Mouse (Mus musculus) left cerebral cortex, adult 18-20 months (tissue): Measurements from ENCODE around the gene Hcn1. TPM values are rescaled to one million over a fixed set of nuclear protein-coding genes. Genes with fewer than 3 reads are reported as not detected.
"Not testable (repeated sequence)": the region's sequence is repeated elsewhere in the genome, so short reads cannot be mapped to it uniquely, and the experiment has no call there.

Experiments
- DNase-seq, 2 experiments: peaks; one replicate each; pipeline ENCODE4 v3.0.0; 2021 to 2022; ENCODE audit warnings: low spot score in 2 of 2, mixed read lengths in 1 of 2
- total RNA-seq, 2 experiments: library from RNA; stranded (reverse); gene quantifications; 2 replicates each; pipeline ENCODE4 v1.2.3; 2021

Gene Hcn1
- total RNA-seq, 2 experiments from 2014 or later: 35.2 to 36.5 TPM

DNA sequence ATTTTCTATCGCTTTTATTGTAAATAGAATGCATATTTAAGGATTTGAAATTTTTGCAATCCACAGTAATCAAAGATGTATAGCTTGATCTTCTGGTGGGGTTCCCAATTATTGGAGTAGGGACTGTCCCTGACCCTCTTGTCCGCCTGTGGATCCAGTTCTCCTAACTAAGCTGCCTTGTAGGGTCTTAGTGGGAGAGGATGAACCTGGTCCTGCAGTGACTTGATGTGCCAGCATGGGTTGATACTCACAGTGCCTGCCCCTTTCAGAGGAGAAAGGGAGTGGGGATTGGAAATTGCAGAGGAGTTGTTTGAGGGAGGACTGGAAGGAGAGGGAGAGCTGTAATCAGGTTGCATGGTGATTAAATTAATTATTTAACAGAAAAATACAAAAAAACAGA lies 398.4 kb downstream of the Hcn1 start:
- no peak for DNase-seq

DNA sequence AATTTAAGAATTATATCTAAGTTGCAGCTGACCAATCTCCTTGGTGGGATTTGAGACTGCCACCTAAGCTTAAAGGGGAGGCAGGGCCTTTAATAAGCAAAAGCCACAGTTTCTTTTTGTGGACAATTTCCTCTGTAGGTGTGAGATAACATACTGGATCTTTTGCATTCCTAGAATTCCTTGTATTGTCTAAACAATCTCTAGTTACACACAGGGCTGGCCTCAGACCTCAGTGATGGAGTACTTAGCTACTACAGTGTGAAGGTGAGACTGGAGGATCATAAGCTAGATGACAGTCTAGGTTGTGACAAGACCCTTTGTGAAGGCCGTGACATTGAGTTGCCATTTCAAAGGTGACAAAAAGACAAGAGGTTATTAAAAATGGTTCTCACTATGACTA lies 419.1 kb downstream of the Hcn1 start:
- DNase-seq: no peak

DNA sequence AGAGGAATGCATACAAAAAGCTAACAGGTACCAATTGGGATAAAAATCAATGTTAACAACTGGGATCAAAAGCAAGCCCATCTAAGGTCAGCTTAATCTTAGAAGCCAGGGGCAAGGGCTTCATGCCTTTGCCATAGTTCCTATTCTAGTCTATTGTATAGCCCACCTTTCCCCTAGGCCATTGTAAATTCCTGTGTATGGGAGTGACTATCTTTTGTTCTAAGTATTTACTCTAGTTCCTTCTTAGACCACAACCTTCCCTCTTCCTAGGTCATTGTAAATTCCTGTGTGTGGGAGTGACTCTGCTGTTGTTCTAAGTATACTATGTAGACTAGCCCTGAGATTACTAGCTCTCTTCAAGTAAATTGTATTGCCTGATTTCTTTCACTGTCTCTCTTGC lies 420.8 kb downstream of the Hcn1 start:
- DNase-seq: not testable (repeated sequence)

DNA sequence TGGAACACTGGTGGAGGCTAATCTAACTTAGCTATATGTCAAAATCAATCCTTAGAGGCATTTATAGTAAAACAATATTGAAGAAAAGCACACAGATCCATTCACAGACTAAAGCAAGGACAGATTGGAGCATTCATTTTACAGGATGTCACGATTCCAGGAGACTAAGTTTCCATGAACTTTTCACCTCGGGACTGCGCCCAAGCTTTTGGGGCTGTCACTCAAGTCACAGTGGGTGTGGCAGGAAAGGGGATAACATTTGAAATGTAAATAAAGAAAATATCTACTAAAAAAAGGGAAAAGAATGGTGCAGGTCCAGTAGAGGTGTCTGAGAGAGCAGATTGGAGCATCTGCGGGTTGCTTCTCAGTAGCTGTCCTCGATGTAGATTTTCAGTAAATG lies 421.3 kb downstream of the Hcn1 start:
- no peak for DNase-seq

DNA sequence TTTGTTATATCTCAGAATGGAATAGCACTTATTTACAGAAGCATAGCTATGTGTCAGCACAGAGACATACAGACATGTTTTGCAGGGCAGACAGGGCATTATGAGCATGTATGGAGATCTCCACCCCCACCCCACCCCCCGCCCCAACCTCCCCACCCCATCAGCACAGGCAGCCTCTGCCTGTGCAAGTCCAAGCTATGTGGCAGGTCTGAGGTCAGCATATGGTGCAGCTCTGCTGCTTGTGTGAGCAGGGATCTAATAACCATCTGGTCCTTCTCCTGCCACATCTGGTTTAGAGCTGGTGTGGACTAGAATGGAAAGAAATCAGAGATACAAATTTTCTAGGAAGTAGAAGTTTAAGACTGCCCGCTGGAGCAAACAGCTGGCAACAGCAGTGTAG lies 424.4 kb downstream of the Hcn1 start:
- no peak for DNase-seq

DNA sequence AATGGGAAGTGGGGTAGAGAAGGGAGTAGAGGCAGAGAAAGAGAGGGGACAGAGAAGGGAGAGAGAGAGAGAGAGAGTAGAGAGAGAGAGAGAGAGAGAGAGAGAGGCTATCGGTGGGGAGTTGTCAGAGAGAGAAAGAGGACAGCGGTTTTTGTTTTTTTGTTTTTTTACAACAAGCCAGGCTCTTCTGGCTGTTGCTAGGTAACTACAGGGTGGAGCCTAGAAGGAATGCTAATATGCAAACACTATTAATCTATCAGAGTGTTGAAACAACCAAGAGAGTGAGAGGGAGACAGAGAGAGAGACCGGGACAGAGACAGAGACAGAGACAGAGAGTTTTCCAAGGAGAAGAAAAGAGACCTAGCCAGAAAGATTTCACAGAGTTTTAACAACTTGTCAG lies 425.7 kb downstream of the Hcn1 start:
- no peak for DNase-seq

DNA sequence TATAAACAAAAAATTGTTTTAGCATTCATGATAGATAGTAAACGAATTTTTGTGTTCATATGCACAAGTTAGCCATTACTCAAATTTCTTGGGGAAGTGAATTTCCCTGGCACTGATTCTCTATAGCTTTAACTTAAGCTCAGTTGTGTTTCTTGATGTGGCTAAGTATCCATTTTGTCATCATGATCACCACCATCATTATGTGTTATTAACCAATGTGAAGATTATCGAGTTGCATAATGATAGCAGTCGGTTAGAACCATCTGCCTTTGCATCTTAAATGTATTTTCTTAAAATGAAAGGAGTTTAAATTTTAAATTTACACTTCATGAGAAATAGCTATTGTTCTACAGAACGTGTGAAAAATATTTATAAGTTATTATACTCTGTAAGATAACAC lies 426.5 kb downstream of the Hcn1 start:
- DNase-seq: no peak

DNA sequence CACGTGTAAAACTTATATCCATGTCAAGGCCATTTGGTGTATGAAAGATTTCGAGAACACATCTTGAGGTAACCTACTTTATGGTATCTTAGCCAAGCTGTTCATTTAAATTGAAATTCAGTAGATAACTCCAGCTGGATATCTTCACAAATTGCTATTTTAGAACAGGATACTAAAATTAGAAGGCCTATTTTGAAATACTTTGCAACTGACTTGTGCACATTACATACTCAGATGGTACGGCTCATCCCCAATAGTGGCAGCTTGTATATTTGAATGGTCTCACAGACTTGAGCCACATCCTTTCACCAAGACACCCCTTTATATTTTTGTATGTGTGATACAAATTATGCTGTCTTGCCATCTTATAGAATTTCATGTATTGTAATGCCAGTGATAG lies 427.5 kb downstream of the Hcn1 start:
- no peak for DNase-seq

DNA sequence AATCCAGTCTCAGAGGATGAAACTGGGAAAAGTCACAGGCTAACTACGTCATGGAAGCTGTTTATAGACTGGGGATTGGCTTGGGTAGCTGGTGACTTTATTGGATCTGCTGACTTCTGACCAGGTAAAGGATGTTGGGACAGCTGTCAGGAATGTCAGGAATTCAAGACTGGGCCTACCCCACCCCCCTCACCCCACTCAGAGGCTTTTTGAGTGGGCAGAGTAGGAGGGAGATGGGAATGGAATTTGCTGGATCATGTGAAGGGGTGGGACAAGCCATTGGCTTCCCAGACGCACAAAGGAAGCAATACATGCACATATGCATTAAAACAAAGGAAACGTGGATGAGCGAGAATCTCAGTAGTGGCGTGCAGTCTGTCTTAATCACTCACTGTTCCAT lies 433.5 kb downstream of the Hcn1 start:
- DNase-seq: no peak
